Mouse (Mus musculus) erythroblast, embryonic 14.5 days (primary cell): Measurements from ENCODE around the gene 4930442H23Rik.

Source experiments
- GATA1 ChIP-seq: IDR thresholded peaks from 2 replicates; pipeline ENCODE4 v1.6.1; 2012; ENCODE audit warnings: low read length, inconsistent platforms, mixed read lengths
- TAL1 ChIP-seq: IDR thresholded peaks from 3 replicates; pipeline ENCODE4 v1.6.1; 2012; ENCODE audit warnings: low read length, inconsistent platforms, mixed read lengths

- TF ChIP-seq TAL1 (no peak), GATA1 (no peak)
These were observed 38.3 kb downstream of the 4930442H23Rik start for GRCm38 (mm10) chr10:81145307-81145706.
